Mouse (Mus musculus): Measurements from ENCODE around the gene Defb39.

The Defb39 gene

GRCm38 (mm10) chr8:19064710-19065109 is at the start of gene Defb39:
TSS of gene Defb39 (minus strand) at chr8:19064810.
- no peak for DNase-seq

DNA sequence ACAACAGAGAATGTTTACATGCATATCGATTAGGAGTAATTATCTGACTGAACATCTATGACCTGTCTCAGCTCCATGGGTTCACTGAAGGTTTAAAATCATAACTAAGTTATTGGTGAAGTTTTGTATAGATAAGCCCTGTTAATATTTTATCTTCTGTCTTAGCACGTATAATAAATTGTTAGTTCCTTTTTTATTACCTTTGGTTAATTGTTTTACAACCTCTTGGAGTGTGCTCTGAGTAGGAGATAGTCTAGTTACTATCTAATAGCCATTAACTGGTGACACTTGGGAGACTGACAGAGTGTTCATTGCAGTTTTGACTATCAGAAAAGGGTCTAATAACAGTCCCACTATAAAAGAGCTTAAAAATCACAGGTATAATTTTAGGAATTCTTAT is 1.4 kb upstream of the Defb39 start:
- no peak for DNase-seq

DNA sequence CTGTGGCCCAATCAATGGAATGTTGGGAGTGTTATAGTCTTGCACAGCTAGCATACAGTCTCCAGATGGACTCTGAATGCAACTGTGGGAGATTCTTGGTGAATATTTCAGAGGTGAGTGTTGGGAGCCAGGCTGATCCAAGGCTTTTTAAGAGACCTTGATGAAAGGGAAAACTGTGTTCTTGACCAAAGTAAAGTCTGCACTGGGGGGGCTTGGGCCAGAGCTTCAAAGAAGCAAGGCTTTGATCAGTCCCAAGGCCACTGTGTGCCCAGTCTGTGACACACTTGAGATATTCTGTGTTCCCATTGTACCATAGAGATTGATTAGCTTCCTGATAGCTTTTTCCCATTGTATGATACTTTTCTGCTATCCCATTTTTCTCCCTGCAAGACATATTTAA is 1.7 kb downstream of the Defb39 start:
- no peak for DNase-seq

DNA sequence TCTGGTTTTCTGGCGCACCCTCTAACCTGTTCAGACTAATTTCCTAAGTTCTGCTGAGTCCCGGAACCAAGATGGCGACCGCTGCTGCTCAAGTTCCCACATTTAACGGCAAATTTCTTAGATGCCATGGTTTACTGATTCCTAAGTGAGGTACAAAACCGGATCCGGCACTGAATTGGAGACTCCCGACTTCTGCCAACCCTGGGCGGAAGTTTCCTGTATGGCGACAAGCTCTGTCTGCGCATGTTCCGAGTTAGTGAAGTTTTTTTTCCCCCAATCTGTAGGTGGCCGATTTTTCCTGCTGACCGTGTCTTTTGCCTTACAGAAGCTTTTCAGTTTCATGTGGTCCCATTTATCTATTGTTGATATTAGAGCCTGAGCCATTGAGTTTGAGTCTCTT is 19.4 kb downstream of the Defb39 start:
- no peak for DNase-seq

GRCm38 (mm10) chr8:19026466-19026865 is 38.1 kb downstream of the Defb39 start, which contains the start of gene Defb38:
TSS of gene Defb38 (minus strand) at chr8:19026566.
- DNase-seq = no peak

Data from cerebellum, adult 11 months (tissue).